Mouse (Mus musculus): ENCODE data around the gene Ppef2. TPM values are rescaled to one million over a fixed set of nuclear protein-coding genes. Genes with fewer than 3 reads are reported as not detected.

The Ppef2 gene
- polyA plus RNA-seq, 1 experiment from 2014 or later: 0.06 TPM

- peaks cover 75% of the 10 kb centered on the region for H3K36me3 ChIP-seq (replicated peaks)
- no peak for ATAC-seq (ENCODE audit: insufficient read depth)
These were observed 72.8 kb downstream of the Ppef2 start for GRCm38 (mm10) chr5:92183071-92183830.

More at GRCm38 (mm10) chr5:92183071-92183830, 72.8 kb downstream of the Ppef2 start:
- no peaks in the 10 kb centered on the region for H3K4me1 ChIP-seq (replicated peaks)
- WGBS (ENCODE audit: insufficient replicate concordance): 76% methylated on average over 8 of the region's 8 CpGs
- H3K9ac ChIP-seq: no peak overlapping the region
- H3K4me2 ChIP-seq: no peak overlapping the region
- H3K27me3 ChIP-seq: no peaks in the 10 kb centered on the region
- no peak overlapping the region for H3K27ac ChIP-seq (replicated peaks)
- no peak overlapping the region for H3K4me3 ChIP-seq (replicated peaks)
- no peaks in the 10 kb centered on the region for H3K9me3 ChIP-seq (replicated peaks)

Other genes starting within 250 kb of the Ppef2 start
- 0.29 and 0.37 TPM in 2 replicates for gene Cdkl2, start 212.4 kb downstream of the Ppef2 start, polyA plus RNA-seq (2015; fragmentation: Nextera tagmentation; extraction: Ambion mirVana)
- gene G3bp2, start 172.6 kb downstream of the Ppef2 start, polyA plus RNA-seq (2015; fragmentation: Nextera tagmentation; extraction: Ambion mirVana): 42.8 and 50.1 TPM in 2 replicates
- gene Uso1, start 118.3 kb downstream of the Ppef2 start, polyA plus RNA-seq (2015; fragmentation: Nextera tagmentation; extraction: Ambion mirVana): 20.2 and 20.4 TPM in 2 replicates
- gene U90926, start 40.9 kb downstream of the Ppef2 start, polyA plus RNA-seq (2015; fragmentation: Nextera tagmentation; extraction: Ambion mirVana): not detected in 2 replicates
- 5.3 and 5.8 TPM in 2 replicates for gene Naaa, start 21.9 kb upstream of the Ppef2 start, polyA plus RNA-seq (2015; fragmentation: Nextera tagmentation; extraction: Ambion mirVana)
- gene Sdad1, start 54.2 kb upstream of the Ppef2 start, polyA plus RNA-seq (2015; fragmentation: Nextera tagmentation; extraction: Ambion mirVana): 14.2 and 16.0 TPM in 2 replicates
- gene Cxcl9, start 71.8 kb upstream of the Ppef2 start, polyA plus RNA-seq (2015; fragmentation: Nextera tagmentation; extraction: Ambion mirVana): not detected in 2 replicates
- gene Art3, start 75.5 kb upstream of the Ppef2 start, polyA plus RNA-seq (2015; fragmentation: Nextera tagmentation; extraction: Ambion mirVana): 1.2 and 1.4 TPM in 2 replicates
- gene Cxcl10, start 92.6 kb upstream of the Ppef2 start, polyA plus RNA-seq (2015; fragmentation: Nextera tagmentation; extraction: Ambion mirVana): 4.1 and 5.3 TPM in 2 replicates
- 26.7 and 27.7 TPM in 2 replicates for gene Nup54, start 178.9 kb upstream of the Ppef2 start, polyA plus RNA-seq (2015; fragmentation: Nextera tagmentation; extraction: Ambion mirVana)

All from liver, embryonic 15.5 days (tissue).